Comparison of ENCODE assay signal across 18 mouse cellular contexts in the genomic region with DNA sequence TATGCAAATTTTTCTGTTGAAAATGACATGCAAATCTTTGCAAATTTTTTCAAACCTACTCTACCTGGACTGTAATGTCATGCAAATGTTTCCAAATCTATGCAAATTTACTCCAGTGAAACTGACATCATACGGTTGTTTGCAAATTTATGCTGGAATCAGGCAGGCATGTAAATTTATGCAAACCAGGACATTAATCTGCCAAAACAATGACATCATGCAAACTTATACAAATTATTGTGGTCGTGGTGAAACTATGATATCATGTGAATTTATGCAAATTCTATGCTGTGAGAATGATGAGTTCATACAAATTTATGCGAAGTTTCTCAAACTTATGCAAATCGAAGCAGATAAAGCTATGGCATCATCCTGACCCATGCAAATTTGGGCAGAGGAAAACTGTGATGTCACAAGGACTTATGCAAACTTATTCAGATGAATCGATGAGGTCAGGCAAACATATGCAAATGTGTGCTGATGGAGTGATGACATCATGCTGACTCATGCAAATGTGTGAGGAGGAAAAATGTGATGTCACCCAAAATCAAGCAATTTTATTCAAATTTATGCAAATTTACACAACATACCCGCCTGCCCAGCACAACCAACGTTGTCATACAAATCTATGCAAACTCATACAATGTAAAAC. TPM values are rescaled to one million over a fixed set of nuclear protein-coding genes. Genes with fewer than 3 reads are reported as not detected.
DNase-seq lines count a peak whose midpoint lies in the region; ATAC-seq lines count a peak whose summit lies in the region.
"Had no signal": no experiment of that assay in that cellular context is flagged by ENCODE, and none has a peak within 500 bp of the region (broad histone marks: within the 10 kb centered on the region; RNA-seq: fewer than 3 reads in every experiment).

No protein-coding gene starts in this region.

- H3K27me3 ChIP-seq in hindbrain, embryonic 14.5 days (ENCODE audit: control insufficient read depth, insufficient read depth, low read length), result no peaks in the 10 kb centered on the region
- no peaks in the 10 kb centered on the region for H3K27me3 ChIP-seq in hindbrain, embryonic 16.5 days (replicated peaks; ENCODE audit: control insufficient read depth, insufficient read depth, low read length)
- H3K27me3 ChIP-seq in midbrain, embryonic 14.5 days (ENCODE audit: control insufficient read depth, insufficient read depth, low read length), result no peaks in the 10 kb centered on the region
- no peaks in the 10 kb centered on the region for H3K27me3 ChIP-seq in kidney, embryonic 14.5 days (ENCODE audit: control insufficient read depth, insufficient read depth, low read length)

- H3K4me2 ChIP-seq in hindbrain, embryonic 14.5 days (replicated peaks), result no peak overlapping the region
- no peak overlapping the region for H3K4me2 ChIP-seq in hindbrain, embryonic 16.5 days (ENCODE audit: low read length)
- H3K4me2 ChIP-seq in midbrain, embryonic 14.5 days (ENCODE audit: low read length), result no peak overlapping the region
- no peak overlapping the region for H3K4me2 ChIP-seq in kidney, embryonic 14.5 days (replicated peaks; ENCODE audit: low read depth, low read length)
- H3K4me2 ChIP-seq: heart, embryonic 11.5 days had no signal

- no peak for ATAC-seq in hindbrain, embryonic 14.5 days (ENCODE audit: low FRiP score)
- ATAC-seq in hindbrain, embryonic 16.5 days, result no peak
- ATAC-seq in CD4-positive, CD25-positive, alpha-beta regulatory T cell, adult 4 months, result peak; percentile 6
- no peak for ATAC-seq in midbrain, embryonic 14.5 days (ENCODE audit: low FRiP score, low TSS enrichment)
- ATAC-seq in kidney, embryonic 14.5 days (ENCODE audit: low FRiP score, low TSS enrichment), result no peak

- no peaks in the 10 kb centered on the region for H3K36me3 ChIP-seq in hindbrain, embryonic 14.5 days (replicated peaks; ENCODE audit: control insufficient read depth, insufficient read depth)
- peaks cover 5% of the 10 kb centered on the region for H3K36me3 ChIP-seq in hindbrain, embryonic 16.5 days (ENCODE audit: control insufficient read depth, insufficient read depth, low read length)
- no peaks in the 10 kb centered on the region for H3K36me3 ChIP-seq in midbrain, embryonic 14.5 days (ENCODE audit: control insufficient read depth, insufficient read depth, low read length)
- H3K36me3 ChIP-seq in kidney, embryonic 14.5 days (ENCODE audit: control insufficient read depth, insufficient read depth, low read length), result no peaks in the 10 kb centered on the region

- no peak overlapping the region for H3K27ac ChIP-seq in hindbrain, embryonic 14.5 days
- H3K27ac ChIP-seq in hindbrain, embryonic 16.5 days (ENCODE audit: low read depth, low read length), result no peak overlapping the region
- no peak overlapping the region for H3K27ac ChIP-seq in midbrain, embryonic 14.5 days (replicated peaks; ENCODE audit: low read depth, low read length)
- H3K27ac ChIP-seq in kidney, embryonic 14.5 days (ENCODE audit: low read depth, low read length), result no peak overlapping the region
- H3K27ac ChIP-seq: gastrocnemius, adult 2 months had no signal

- 83% methylated on average over 7 of the region's 7 CpGs for WGBS in hindbrain, embryonic 14.5 days
- 79% methylated on average over 7 of the region's 7 CpGs for WGBS in hindbrain, embryonic 16.5 days
- WGBS in midbrain, embryonic 14.5 days, result 84% methylated on average over 7 of the region's 7 CpGs
- WGBS in kidney, embryonic 14.5 days, result 96% methylated on average over 7 of the region's 7 CpGs

- no peak overlapping the region for H3K4me3 ChIP-seq in hindbrain, embryonic 14.5 days (replicated peaks; ENCODE audit: low read length)
- no peak overlapping the region for H3K4me3 ChIP-seq in hindbrain, embryonic 16.5 days (ENCODE audit: low read length)
- H3K4me3 ChIP-seq in midbrain, embryonic 14.5 days (replicated peaks; ENCODE audit: low read depth, low read length), result no peak overlapping the region
- H3K4me3 ChIP-seq in kidney, embryonic 14.5 days (ENCODE audit: low read length), result no peak overlapping the region
- H3K4me3 ChIP-seq: erythroblast, embryonic 14.5 days; gastrocnemius, adult 2 months; myocyte had no signal

- H3K4me1 ChIP-seq in hindbrain, embryonic 14.5 days (replicated peaks; ENCODE audit: control insufficient read depth, insufficient read depth, low read length), result no peaks in the 10 kb centered on the region
- no peaks in the 10 kb centered on the region for H3K4me1 ChIP-seq in hindbrain, embryonic 16.5 days (ENCODE audit: control insufficient read depth, insufficient read depth, low read depth, low read length)
- no peaks in the 10 kb centered on the region for H3K4me1 ChIP-seq in midbrain, embryonic 14.5 days (ENCODE audit: control insufficient read depth, insufficient read depth, low read length)
- no peaks in the 10 kb centered on the region for H3K4me1 ChIP-seq in kidney, embryonic 14.5 days (ENCODE audit: control insufficient read depth, insufficient read depth, low read length)

- H3K9me3 ChIP-seq in hindbrain, embryonic 14.5 days (ENCODE audit: control insufficient read depth, low read length), result peaks cover 52% of the 10 kb centered on the region
- peaks cover 32% of the 10 kb centered on the region for H3K9me3 ChIP-seq in hindbrain, embryonic 16.5 days (ENCODE audit: control insufficient read depth, low read length)
- H3K9me3 ChIP-seq in midbrain, embryonic 14.5 days (ENCODE audit: control insufficient read depth, low read length), result peaks cover 38% of the 10 kb centered on the region
- peaks cover 66% of the 10 kb centered on the region for H3K9me3 ChIP-seq in kidney, embryonic 14.5 days (ENCODE audit: control insufficient read depth, low read length)

- no peak overlapping the region for H3K9ac ChIP-seq in hindbrain, embryonic 14.5 days
- no peak overlapping the region for H3K9ac ChIP-seq in hindbrain, embryonic 16.5 days (ENCODE audit: low read depth, low read length)
- H3K9ac ChIP-seq in midbrain, embryonic 14.5 days (replicated peaks; ENCODE audit: low read length), result no peak overlapping the region
- H3K9ac ChIP-seq in kidney, embryonic 14.5 days (ENCODE audit: low read depth, low read length), result no peak overlapping the region

- DNase-seq in hindbrain, embryonic 14.5 days (ENCODE audit: low spot score), result peak; percentile 60
- DNase-seq in embryo, embryonic 10.5 days (ENCODE audit: low spot score), result peak; percentile 53
- peak; percentile 66 for DNase-seq in midbrain, embryonic 14.5 days
- DNase-seq in natural killer cell, adult 2 months (ENCODE audit: low spot score in 2 of 2), result no peak
- no peak for DNase-seq in adipocyte (ENCODE audit: low spot score)
- DNase-seq: gastrocnemius, adult 2 months; kidney, postnatal 25 days; lung, postnatal 14 days; right cerebral cortex, postnatal 14 days; thymus, postnatal 36 days had no signal

RNA-seq across cellular contexts. Expression of gene Il3ra, which starts 7.1 kb away (rescaled TPM):
- 2.2 and 2.7 TPM in 2 replicates for polyA plus RNA-seq in hindbrain, embryonic 14.5 days (2014; fragmentation: Nextera tagmentation; extraction: Ambion mirVana)
- polyA plus RNA-seq in hindbrain, embryonic 16.5 days (2015; fragmentation: Nextera tagmentation; extraction: Ambion mirVana), result 2.3 and 3.0 TPM in 2 replicates
- polyA plus RNA-seq in CD4-positive, CD25-positive, alpha-beta regulatory T cell, adult 4 months (2017; shearing (Covaris generic)), result 10 to 100 TPM in 1 of 2 experiments, 1 to 10 TPM in 1; 5.1 to 12.1 TPM
- polyA plus RNA-seq in midbrain, embryonic 14.5 days (2014; fragmentation: Nextera tagmentation; extraction: Ambion mirVana), result 2.4 TPM in 2 replicates
- polyA plus RNA-seq in kidney, embryonic 14.5 days (2014; fragmentation: Nextera tagmentation; extraction: Ambion mirVana), result 4.0 and 4.1 TPM in 2 replicates

RNA-seq across cellular contexts. Expression of gene Olfr31, which starts 30.6 kb away (rescaled TPM):
- polyA plus RNA-seq in hindbrain, embryonic 14.5 days (2014; fragmentation: Nextera tagmentation; extraction: Ambion mirVana), result not detected in 2 replicates
- polyA plus RNA-seq in hindbrain, embryonic 16.5 days (2015; fragmentation: Nextera tagmentation; extraction: Ambion mirVana), result 0.11 TPM in 1 of 2 replicates, not detected in the other
- under 1 TPM in 1 of 2 experiments, not detected in 1; 0.43 TPM for polyA plus RNA-seq in CD4-positive, CD25-positive, alpha-beta regulatory T cell, adult 4 months (2017; shearing (Covaris generic))
- polyA plus RNA-seq in midbrain, embryonic 14.5 days (2014; fragmentation: Nextera tagmentation; extraction: Ambion mirVana), result 0.05 TPM in 1 of 2 replicates, not detected in the other
- not detected in 2 replicates for polyA plus RNA-seq in kidney, embryonic 14.5 days (2014; fragmentation: Nextera tagmentation; extraction: Ambion mirVana)
- polyA plus RNA-seq: erythroblast, embryonic 14.5 days; heart, embryonic 11.5 days; hindbrain, embryonic 11.5 days; liver, adult 2 months had no signal

RNA-seq across cellular contexts. Expression of gene Olfr721-ps1, which starts 47.9 kb away (rescaled TPM):
- not detected in 2 replicates for polyA plus RNA-seq in hindbrain, embryonic 14.5 days (2014; fragmentation: Nextera tagmentation; extraction: Ambion mirVana)
- not detected in 2 replicates for polyA plus RNA-seq in hindbrain, embryonic 16.5 days (2015; fragmentation: Nextera tagmentation; extraction: Ambion mirVana)
- not detected for polyA plus RNA-seq in CD4-positive, CD25-positive, alpha-beta regulatory T cell, adult 4 months (2017; shearing (Covaris generic))
- not detected in 2 replicates for polyA plus RNA-seq in midbrain, embryonic 14.5 days (2014; fragmentation: Nextera tagmentation; extraction: Ambion mirVana)
- polyA plus RNA-seq in kidney, embryonic 14.5 days (2014; fragmentation: Nextera tagmentation; extraction: Ambion mirVana), result not detected in 2 replicates
- polyA plus RNA-seq: erythroblast, embryonic 14.5 days; heart, embryonic 11.5 days; hindbrain, embryonic 11.5 days; liver, adult 2 months; myocyte had no signal

Comparison
In these comparisons a context has a peak if more than half of its experiments do, and no peak if none do; other contexts are left out.
1. DNase-seq: peak in hindbrain, embryonic 14.5 days (single experiment), embryo, embryonic 10.5 days (single experiment) and midbrain, embryonic 14.5 days (single experiment); none in natural killer cell, adult 2 months (0 of 2) and adipocyte (single experiment).